24 mouse cellular contexts compared by ENCODE assay signal in the genomic region with DNA sequence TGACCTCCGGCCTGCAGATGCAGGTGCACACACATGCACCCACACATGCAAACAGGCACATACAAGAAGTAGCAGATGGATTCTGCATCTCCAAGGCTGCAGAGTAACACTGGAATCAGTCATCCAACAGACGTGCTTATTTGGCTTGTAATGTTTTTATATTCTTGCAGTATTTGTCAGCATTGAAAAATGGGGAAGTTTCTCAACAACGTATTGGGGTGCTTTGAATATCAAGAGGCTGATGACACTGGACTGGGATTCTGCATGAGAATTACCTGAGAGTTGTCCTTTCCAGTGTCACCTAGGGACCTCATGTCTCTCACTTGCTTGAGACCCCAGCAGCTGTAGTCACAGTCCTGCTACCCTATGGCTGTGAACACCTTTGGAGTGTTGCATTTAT. TPM values are rescaled to one million over a fixed set of nuclear protein-coding genes. Genes with fewer than 3 reads are reported as not detected.
A peak's percentile ranks its signal among the peaks of the same experiment; 100 is the strongest.
DNase-seq lines count a peak whose midpoint lies in the region; ATAC-seq and TF ChIP-seq lines count a peak whose summit lies in the region.
"Had no signal": no experiment of that assay in that cellular context is flagged by ENCODE, and none has a peak within 500 bp of the region (broad histone marks: within the 10 kb centered on the region; RNA-seq: fewer than 3 reads in every experiment).

No protein-coding gene starts in this region.

- no peak for TF ChIP-seq CTCF in heart, adult 2 months (IDR thresholded peaks at IDR 0.05)

- no peak for TF ChIP-seq EP300 in heart, adult 2 months (IDR thresholded peaks at IDR 0.05; ENCODE audit: insufficient read depth, low read depth, low read length)

- H3K9ac ChIP-seq in heart, embryonic 11.5 days (ENCODE audit: low read depth, low read length), result no peak overlapping the region
- H3K9ac ChIP-seq in heart, embryonic 15.5 days, result no peak overlapping the region
- H3K9ac ChIP-seq in heart, adult 2 months (ENCODE audit: low read depth, low read length), result no peak overlapping the region
- H3K9ac ChIP-seq: forebrain, embryonic 13.5 days; hindbrain, embryonic 13.5 days; intestine, embryonic 15.5 days had no signal

- ATAC-seq in heart, embryonic 11.5 days (replicated peaks; ENCODE audit: insufficient number of reproducible peaks, low FRiP score, low TSS enrichment), result no peak
- no peak for ATAC-seq in heart, embryonic 15.5 days (replicated peaks; ENCODE audit: insufficient number of reproducible peaks, insufficient read depth, low FRiP score, low read depth)
- peak; percentile 57 for ATAC-seq in granulocyte monocyte progenitor cell, adult 5-6 weeks (replicated peaks; ENCODE audit: poor library complexity, severe bottlenecking)
- ATAC-seq: activated CD4-positive, CD25-positive, alpha-beta regulatory T cell, adult 4 months; CD4-positive, CD25-positive, alpha-beta regulatory T cell, adult 4 months; forebrain, embryonic 13.5 days; forebrain, embryonic 16.5 days; hindbrain, embryonic 16.5 days; intestine, embryonic 15.5 days had no signal

- TF ChIP-seq POLR2A in heart, adult 2 months (IDR thresholded peaks at IDR 0.05; ENCODE audit: insufficient read depth, low read depth, low read length), result no peak

- H3K27me3 ChIP-seq in heart, embryonic 10.5 days (ENCODE audit: insufficient read depth, poor library complexity, severe bottlenecking), result no peaks in the 10 kb centered on the region
- H3K27me3 ChIP-seq in heart, embryonic 11.5 days (ENCODE audit: control insufficient read depth, insufficient read depth, low read length), result no peaks in the 10 kb centered on the region
- H3K27me3 ChIP-seq in heart, embryonic 15.5 days, result no peaks in the 10 kb centered on the region
- no peaks in the 10 kb centered on the region for H3K27me3 ChIP-seq in heart, adult 2 months (ENCODE audit: control insufficient read depth, insufficient read depth, low read length)
- H3K27me3 ChIP-seq: forebrain, embryonic 13.5 days; hindbrain, embryonic 13.5 days; intestine, embryonic 15.5 days had no signal

- intact Hi-C loops in heart, adult 2 months (cut with DNase I), result no loop called here

- WGBS in heart, embryonic 10.5 days, result 77% methylated on average over 3 of the region's 3 CpGs
- 84% methylated on average over 3 of the region's 3 CpGs for WGBS in heart, embryonic 11.5 days (ENCODE audit: insufficient replicate concordance)
- 68% methylated on average over 3 of the region's 3 CpGs for WGBS in heart, embryonic 15.5 days
- 70% methylated on average over 3 of the region's 3 CpGs for WGBS in heart, adult 2 months

- no peak overlapping the region for H3K4me3 ChIP-seq in heart, embryonic 10.5 days
- H3K4me3 ChIP-seq in heart, embryonic 11.5 days (ENCODE audit: low read depth, low read length), result no peak overlapping the region
- H3K4me3 ChIP-seq in heart, embryonic 15.5 days, result no peak overlapping the region
- no peak overlapping the region for H3K4me3 ChIP-seq in heart, adult 2 months
- H3K4me3 ChIP-seq: forebrain, embryonic 10.5 days; forebrain, embryonic 13.5 days; hindbrain, embryonic 10.5 days; hindbrain, embryonic 13.5 days; intestine, embryonic 15.5 days had no signal

- peak overlapping the region; percentile 56; the same call in 1 of the 2 replicates for H3K27ac ChIP-seq in heart, embryonic 10.5 days
- H3K27ac ChIP-seq in heart, embryonic 11.5 days (ENCODE audit: low read depth, low read length), result no peak overlapping the region
- H3K27ac ChIP-seq in heart, embryonic 15.5 days, result peak overlapping the region; percentile 57
- H3K27ac ChIP-seq in heart, adult 2 months, result no peak overlapping the region
- H3K27ac ChIP-seq: forebrain, embryonic 10.5 days; forebrain, embryonic 13.5 days; hindbrain, embryonic 10.5 days; hindbrain, embryonic 13.5 days; intestine, embryonic 15.5 days had no signal

- H3K9me3 ChIP-seq in heart, embryonic 10.5 days, result no peaks in the 10 kb centered on the region
- H3K9me3 ChIP-seq in heart, embryonic 11.5 days (replicated peaks; ENCODE audit: control insufficient read depth, low read length), result no peaks in the 10 kb centered on the region
- no peaks in the 10 kb centered on the region for H3K9me3 ChIP-seq in heart, embryonic 15.5 days (replicated peaks)
- H3K9me3 ChIP-seq: forebrain, embryonic 10.5 days; forebrain, embryonic 13.5 days; hindbrain, embryonic 10.5 days; hindbrain, embryonic 13.5 days; intestine, embryonic 15.5 days had no signal

- no peak overlapping the region for H3K4me2 ChIP-seq in heart, embryonic 11.5 days
- no peak overlapping the region for H3K4me2 ChIP-seq in heart, embryonic 15.5 days
- H3K4me2 ChIP-seq: forebrain, embryonic 13.5 days; hindbrain, embryonic 13.5 days; intestine, embryonic 15.5 days had no signal

- no peaks in the 10 kb centered on the region for H3K79me2 ChIP-seq in heart, adult 2 months (replicated peaks; ENCODE audit: control insufficient read depth, insufficient read depth, low read length)

- H3K36me3 ChIP-seq in heart, embryonic 10.5 days, result no peaks in the 10 kb centered on the region; the same call in 1 of the 2 replicates
- H3K36me3 ChIP-seq in heart, embryonic 11.5 days (ENCODE audit: control insufficient read depth, insufficient read depth, low read length), result no peaks in the 10 kb centered on the region
- H3K36me3 ChIP-seq in heart, embryonic 15.5 days, result no peaks in the 10 kb centered on the region; the same call in 1 of the 2 replicates
- no peaks in the 10 kb centered on the region for H3K36me3 ChIP-seq in heart, adult 2 months (ENCODE audit: control insufficient read depth, insufficient read depth, low read length)
- H3K36me3 ChIP-seq: forebrain, embryonic 10.5 days; hindbrain, embryonic 13.5 days; intestine, embryonic 15.5 days had no signal

- peaks cover 37% of the 10 kb centered on the region for H3K4me1 ChIP-seq in heart, embryonic 10.5 days
- H3K4me1 ChIP-seq in heart, embryonic 11.5 days (ENCODE audit: control insufficient read depth, insufficient read depth, low read length), result peaks cover 29% of the 10 kb centered on the region
- peaks cover 54% of the 10 kb centered on the region for H3K4me1 ChIP-seq in heart, embryonic 15.5 days (replicated peaks)
- H3K4me1 ChIP-seq in heart, adult 2 months (ENCODE audit: control insufficient read depth, insufficient read depth, low read length), result peaks cover 8% of the 10 kb centered on the region
- H3K4me1 ChIP-seq: forebrain, embryonic 10.5 days; forebrain, embryonic 13.5 days had no signal

- no peak for DNase-seq in heart, embryonic 10.5 days (ENCODE audit: low spot score)
- no peak for DNase-seq in heart, adult 2 months
- peak; percentile 10 for DNase-seq in 416B (ENCODE audit: low read depth)
- no peak for DNase-seq in thymus, postnatal 14 days
- DNase-seq: adrenal gland, postnatal 10 days; adrenal gland, postnatal 36 days; cerebellum, adult 18-20 months; cerebellum, adult 9-10 months; cerebellum, postnatal 14 days; gastrocnemius, postnatal 10 days; gastrocnemius, postnatal 36 days; kidney, adult 11 months had no signal

RNA-seq across cellular contexts. Expression of a gene that starts 7.1 kb away (rescaled TPM):
- polyA plus RNA-seq in heart, embryonic 10.5 days (2016; fragmentation: Nextera tagmentation; extraction: Ambion mirVana), result 9.2 and 11.1 TPM in 2 replicates
- polyA plus RNA-seq in heart, embryonic 11.5 days (2014; fragmentation: Nextera tagmentation; extraction: Ambion mirVana), result 8.7 and 9.4 TPM in 2 replicates
- polyA plus RNA-seq in heart, embryonic 15.5 days (2015; fragmentation: Nextera tagmentation; extraction: Ambion mirVana), result 6.2 and 8.0 TPM in 2 replicates
- total RNA-seq in heart, adult 2 months (2021), result 10 to 100 TPM in 1 of 2 experiments, 1 to 10 TPM in 1; 9.3 to 11.5 TPM
- polyA plus RNA-seq in heart, adult 2 months (2012; rRNA removed), result 8.2 and 10.4 TPM in 2 replicates
- total RNA-seq in granulocyte monocyte progenitor cell, adult 5-6 weeks (2014; fragmentation: Nextera tagmentation), result 11.9 and 21.9 TPM in 2 replicates
- 6.3 and 9.8 TPM in 2 replicates for total RNA-seq in granulocyte monocyte progenitor cell, adult 5-6 weeks (2017)

RNA-seq across cellular contexts. Expression of a gene that starts 7.2 kb away (rescaled TPM):
- polyA plus RNA-seq in heart, embryonic 10.5 days (2016; fragmentation: Nextera tagmentation; extraction: Ambion mirVana), result 36.2 and 43.6 TPM in 2 replicates
- polyA plus RNA-seq in heart, embryonic 11.5 days (2014; fragmentation: Nextera tagmentation; extraction: Ambion mirVana), result 32.1 and 33.2 TPM in 2 replicates
- 23.9 and 30.2 TPM in 2 replicates for polyA plus RNA-seq in heart, embryonic 15.5 days (2015; fragmentation: Nextera tagmentation; extraction: Ambion mirVana)
- total RNA-seq in heart, adult 2 months (2021), result 10 to 100 TPM; 46.3 to 47.9 TPM
- polyA plus RNA-seq in heart, adult 2 months (2012; rRNA removed), result 30.2 and 36.4 TPM in 2 replicates
- 33.4 and 34.6 TPM in 2 replicates for total RNA-seq in granulocyte monocyte progenitor cell, adult 5-6 weeks (2014; fragmentation: Nextera tagmentation)
- 35.2 and 47.4 TPM in 2 replicates for total RNA-seq in granulocyte monocyte progenitor cell, adult 5-6 weeks (2017)

Comparison
In these comparisons a context has a peak if more than half of its experiments do, and no peak if none do; other contexts are left out.
1. H3K27ac ChIP-seq: peak in heart, embryonic 10.5 days (single experiment) and heart, embryonic 15.5 days (single experiment); none in heart, embryonic 11.5 days (single experiment) and heart, adult 2 months (single experiment).